Mouse (Mus musculus): ENCODE results near the gene Kcnj12. TPM values are rescaled to one million over a fixed set of nuclear protein-coding genes. Genes with fewer than 3 reads are reported as not detected.

Kcnj12 gene
- polyA plus RNA-seq, 1 experiment from 2014 or later = 1.1 TPM

DNA sequence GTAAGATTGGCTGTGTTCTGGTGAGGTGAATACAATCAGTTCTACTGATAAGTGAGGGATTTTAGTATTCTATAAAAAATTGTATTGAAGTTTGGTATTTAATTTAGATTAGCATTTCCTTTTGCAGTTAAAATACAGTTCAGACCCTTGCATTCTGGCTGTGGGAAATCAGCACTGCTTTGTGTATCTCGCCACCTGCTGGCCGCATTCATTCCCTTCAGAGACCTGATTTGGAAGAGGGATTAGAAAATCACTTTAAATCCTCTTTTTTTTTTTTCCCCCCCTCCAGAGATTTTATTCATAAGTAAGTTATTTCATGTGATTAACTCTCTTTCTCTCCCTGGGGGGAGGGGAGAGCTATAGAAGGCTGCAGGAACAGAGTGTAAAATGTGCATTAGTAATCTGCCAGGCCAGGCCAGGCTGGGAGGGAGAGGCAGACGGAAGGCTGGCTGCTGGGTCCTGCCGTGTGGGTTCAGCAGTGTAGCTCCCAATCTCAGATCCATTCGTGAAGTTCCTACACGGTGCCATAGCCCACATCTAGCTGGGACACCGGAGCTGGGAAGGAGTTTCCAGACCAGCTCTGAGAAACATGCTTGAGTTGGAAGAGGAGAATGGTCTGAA lies 69.4 kb downstream of the Kcnj12 start:
- no peak overlapping the region for H3K9ac ChIP-seq (ENCODE audit: low read depth, low read length)
- H3K27ac ChIP-seq (ENCODE audit: low read length) = no peak overlapping the region
- no peak overlapping the region for H3K4me3 ChIP-seq (ENCODE audit: low read length)
- no peak for ATAC-seq
- H3K4me1 ChIP-seq (ENCODE audit: control insufficient read depth, insufficient read depth, low read length) = no peaks in the 10 kb centered on the region
- no peaks in the 10 kb centered on the region for H3K27me3 ChIP-seq (replicated peaks; ENCODE audit: control insufficient read depth, insufficient read depth, low read length)
- no peak overlapping the region for H3K4me2 ChIP-seq (ENCODE audit: low read depth, low read length)
- WGBS = 17% methylated on average over 7 of the region's 7 CpGs
- no peaks in the 10 kb centered on the region for H3K9me3 ChIP-seq (ENCODE audit: control insufficient read depth, low read length)
- H3K36me3 ChIP-seq (ENCODE audit: control insufficient read depth, insufficient read depth, low read length) = no peaks in the 10 kb centered on the region

DNA sequence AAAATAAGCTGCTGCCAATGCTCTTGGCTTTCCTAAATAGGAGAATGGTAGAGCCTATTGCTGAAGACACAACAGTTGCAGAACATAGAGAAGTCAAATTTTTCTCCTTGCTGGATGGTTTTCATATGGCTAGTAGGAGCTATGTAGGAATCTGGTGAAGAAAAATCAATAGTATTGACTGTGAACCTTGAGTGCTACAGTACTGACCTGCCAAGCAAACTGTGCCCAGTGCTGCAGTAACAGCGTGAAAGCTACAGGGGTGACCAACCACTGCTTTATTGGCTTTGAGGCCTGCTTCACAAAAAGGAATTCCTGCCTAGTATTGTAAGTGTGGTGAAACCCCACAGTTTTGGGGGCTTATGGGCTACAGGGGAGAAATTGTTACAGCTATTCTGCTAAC lies 75.7 kb downstream of the Kcnj12 start:
- no peaks in the 10 kb centered on the region for H3K9me3 ChIP-seq (ENCODE audit: control insufficient read depth, low read length)
- no peak overlapping the region for H3K4me2 ChIP-seq (ENCODE audit: low read depth, low read length)
- H3K27ac ChIP-seq (ENCODE audit: low read length) = no peak overlapping the region
- no peak overlapping the region for H3K9ac ChIP-seq (ENCODE audit: low read depth, low read length)
- no peaks in the 10 kb centered on the region for H3K36me3 ChIP-seq (ENCODE audit: control insufficient read depth, insufficient read depth, low read length)
- no peaks in the 10 kb centered on the region for H3K4me1 ChIP-seq (ENCODE audit: control insufficient read depth, insufficient read depth, low read length)
- H3K4me3 ChIP-seq (ENCODE audit: low read length) = no peak overlapping the region
- H3K27me3 ChIP-seq (replicated peaks; ENCODE audit: control insufficient read depth, insufficient read depth, low read length) = no peaks in the 10 kb centered on the region
- WGBS = 48% methylated on average over 1 of the region's 1 CpGs
- ATAC-seq = no peak

DNA sequence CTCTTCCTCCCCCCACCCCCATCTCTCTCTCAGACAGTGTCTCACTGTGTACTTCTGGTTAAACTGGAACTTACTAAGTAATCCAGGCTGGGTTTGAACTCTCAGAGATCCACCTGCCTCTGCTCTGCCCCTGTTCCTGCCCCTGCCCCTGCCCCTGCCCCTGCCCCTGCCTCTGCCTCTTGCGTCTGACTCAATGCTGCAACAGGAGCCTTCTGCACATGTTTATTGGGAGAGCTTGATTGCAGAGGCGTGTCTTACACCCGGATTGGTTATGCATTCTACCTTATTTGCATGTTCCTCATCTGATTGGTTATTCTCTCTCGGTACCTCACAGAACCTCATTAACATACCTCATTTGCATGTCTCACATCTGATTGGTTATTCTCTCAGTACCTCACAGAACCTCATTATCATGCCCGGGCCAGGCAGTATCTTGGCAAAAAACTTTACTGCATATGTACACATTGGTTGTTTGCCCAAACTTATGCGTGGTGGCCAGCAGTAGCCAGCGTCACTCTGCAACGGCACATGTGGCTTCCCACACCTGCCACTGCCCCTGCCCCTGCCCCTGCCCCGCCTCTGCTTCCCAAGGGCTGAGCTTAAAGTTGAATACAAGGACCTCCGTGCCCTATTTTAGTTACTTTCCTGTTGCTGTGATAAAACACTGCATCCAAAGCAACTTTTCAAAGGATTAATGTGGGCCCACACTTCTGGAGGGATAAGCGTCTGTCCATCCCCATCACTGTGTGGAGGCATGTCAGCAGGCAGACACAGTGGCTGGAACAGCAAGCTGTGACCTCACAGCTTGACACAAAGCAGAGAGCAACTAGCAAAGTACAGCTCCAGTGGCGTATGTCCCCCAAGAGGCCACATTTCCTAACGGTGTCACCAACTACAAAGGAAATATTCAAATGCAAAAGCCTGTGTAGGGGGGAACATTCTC lies 80.3 kb downstream of the Kcnj12 start:
- Histone ChIP-seq H3K9me3 (ENCODE audit: control insufficient read depth, low read length) (no peaks in the 10 kb centered on the region), H3K4me3 (ENCODE audit: low read length) (no peak overlapping the region), H3K36me3 (ENCODE audit: control insufficient read depth, insufficient read depth, low read length) (no peaks in the 10 kb centered on the region), H3K4me2 (ENCODE audit: low read depth, low read length) (no peak overlapping the region), H3K9ac (ENCODE audit: low read depth, low read length) (no peak overlapping the region), H3K4me1 (ENCODE audit: control insufficient read depth, insufficient read depth, low read length) (peaks cover 3% of the 10 kb centered on the region; the same call in 1 of the 2 replicates), H3K27ac (ENCODE audit: low read length) (no peak overlapping the region), H3K27me3 (replicated peaks; ENCODE audit: control insufficient read depth, insufficient read depth, low read length) (no peaks in the 10 kb centered on the region)
- WGBS = 71% methylated on average over 12 of the region's 13 CpGs
- no peak for ATAC-seq

DNA sequence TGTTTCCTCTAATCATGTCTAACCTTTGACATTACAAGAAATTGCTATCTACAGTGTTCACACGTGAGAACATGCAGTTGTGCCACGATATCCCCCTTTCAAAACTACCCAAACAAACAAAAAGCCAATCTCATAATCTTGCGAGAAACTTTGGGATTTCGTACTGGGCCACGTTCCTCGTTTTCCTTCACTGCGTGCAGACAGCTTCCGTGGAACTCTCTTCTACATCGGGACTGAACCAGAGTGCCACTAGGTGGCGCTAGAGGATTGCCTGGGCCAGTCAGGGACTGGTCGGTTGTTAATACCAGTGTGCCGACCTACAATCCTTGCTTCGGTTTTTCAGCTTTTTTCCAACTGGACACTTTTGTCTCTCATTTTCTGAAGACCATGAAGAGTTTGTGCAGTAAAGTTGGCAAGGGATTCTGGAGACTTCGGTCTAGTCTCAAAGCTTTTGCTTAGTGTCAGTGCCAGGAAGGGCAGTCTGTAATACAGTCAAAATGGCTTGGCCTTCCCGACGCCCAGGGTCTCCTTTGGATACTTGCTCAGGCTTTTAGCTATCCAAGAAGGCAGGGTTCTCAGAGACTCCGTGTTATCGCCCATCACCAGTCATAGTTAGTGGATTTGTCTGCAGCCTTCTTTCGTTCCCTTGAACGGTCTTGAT lies 82.0 kb downstream of the Kcnj12 start:
- WGBS = 18% methylated on average over 20 of the region's 20 CpGs
- H3K27ac ChIP-seq (ENCODE audit: low read length) = no peak overlapping the region
- no peak overlapping the region for H3K4me3 ChIP-seq (ENCODE audit: low read length)
- no peaks in the 10 kb centered on the region for H3K9me3 ChIP-seq (ENCODE audit: control insufficient read depth, low read length)
- peak overlapping the region; percentile 26; the same call in 1 of the 2 replicates for H3K4me2 ChIP-seq (ENCODE audit: low read depth, low read length)
- H3K36me3 ChIP-seq (ENCODE audit: control insufficient read depth, insufficient read depth, low read length) = no peaks in the 10 kb centered on the region
- peaks cover 3% of the 10 kb centered on the region; the same call in 1 of the 2 replicates for H3K4me1 ChIP-seq (ENCODE audit: control insufficient read depth, insufficient read depth, low read length)
- H3K9ac ChIP-seq (ENCODE audit: low read depth, low read length) = 0 out of 2 replicates have a peak overlapping the region, but pooled peaks have one; percentile 33
- H3K27me3 ChIP-seq (replicated peaks; ENCODE audit: control insufficient read depth, insufficient read depth, low read length) = no peaks in the 10 kb centered on the region
- peak; percentile 92 for ATAC-seq

DNA sequence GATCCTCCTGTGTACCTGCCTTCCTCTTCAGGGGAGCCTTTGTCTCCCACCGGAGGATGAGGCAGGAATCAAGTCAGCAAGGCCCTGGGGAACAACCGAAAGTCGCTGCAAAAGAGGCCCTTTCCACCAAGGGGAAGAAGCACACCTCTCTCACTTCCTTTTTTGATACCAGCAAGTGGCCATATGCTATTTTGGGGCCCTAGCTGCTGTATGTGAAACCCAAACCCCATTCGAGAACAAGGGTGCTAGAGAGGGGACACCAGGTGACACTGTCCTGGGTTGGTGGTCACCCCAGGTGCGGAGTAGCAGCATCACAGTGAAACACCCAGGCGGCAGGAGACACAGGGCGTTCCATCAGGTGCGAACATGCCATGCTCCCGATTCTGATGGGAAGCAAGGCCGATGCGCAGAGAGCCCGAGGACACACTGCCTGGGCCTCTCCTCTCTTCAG lies 86.6 kb downstream of the Kcnj12 start:
- Histone ChIP-seq H3K27me3 (replicated peaks; ENCODE audit: control insufficient read depth, insufficient read depth, low read length) (no peaks in the 10 kb centered on the region), H3K4me3 (ENCODE audit: low read length) (no peak overlapping the region), H3K4me1 (ENCODE audit: control insufficient read depth, insufficient read depth, low read length) (peaks cover 1% of the 10 kb centered on the region; the same call in 1 of the 2 replicates), H3K4me2 (ENCODE audit: low read depth, low read length) (no peak overlapping the region), H3K9ac (ENCODE audit: low read depth, low read length) (no peak overlapping the region), H3K27ac (ENCODE audit: low read length) (no peak overlapping the region), H3K36me3 (ENCODE audit: control insufficient read depth, insufficient read depth, low read length) (no peaks in the 10 kb centered on the region), H3K9me3 (ENCODE audit: control insufficient read depth, low read length) (no peaks in the 10 kb centered on the region)
- WGBS = 91% methylated on average over 12 of the region's 12 CpGs
- ATAC-seq = no peak

DNA sequence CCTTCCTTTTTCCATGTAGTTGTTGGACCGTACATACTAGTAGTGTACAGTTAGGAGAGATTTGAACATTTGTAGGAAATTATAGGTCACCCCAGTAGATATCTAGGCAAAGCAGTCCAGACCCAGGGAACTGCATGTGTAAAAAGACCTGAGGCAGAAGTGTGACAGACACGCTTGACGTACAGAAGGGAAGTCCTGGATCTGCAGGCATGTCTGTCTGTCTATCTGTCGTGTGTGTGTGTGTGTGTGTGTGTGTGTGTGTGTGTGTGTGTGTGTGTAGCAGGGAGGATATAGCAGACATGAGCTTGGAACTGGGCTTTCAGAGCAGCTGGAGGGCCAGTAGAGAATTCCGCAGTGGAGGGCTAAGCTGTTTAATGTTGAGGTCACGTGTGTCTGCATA lies 87.3 kb downstream of the Kcnj12 start:
- Histone ChIP-seq H3K36me3 (ENCODE audit: control insufficient read depth, insufficient read depth, low read length) (no peaks in the 10 kb centered on the region), H3K9me3 (ENCODE audit: control insufficient read depth, low read length) (no peaks in the 10 kb centered on the region), H3K4me2 (ENCODE audit: low read depth, low read length) (no peak overlapping the region), H3K4me3 (ENCODE audit: low read length) (no peak overlapping the region), H3K9ac (ENCODE audit: low read depth, low read length) (no peak overlapping the region), H3K4me1 (ENCODE audit: control insufficient read depth, insufficient read depth, low read length) (no peaks in the 10 kb centered on the region), H3K27ac (ENCODE audit: low read length) (no peak overlapping the region), H3K27me3 (replicated peaks; ENCODE audit: control insufficient read depth, insufficient read depth, low read length) (no peaks in the 10 kb centered on the region)
- 81% methylated on average over 6 of the region's 6 CpGs for WGBS
- ATAC-seq = no peak

DNA sequence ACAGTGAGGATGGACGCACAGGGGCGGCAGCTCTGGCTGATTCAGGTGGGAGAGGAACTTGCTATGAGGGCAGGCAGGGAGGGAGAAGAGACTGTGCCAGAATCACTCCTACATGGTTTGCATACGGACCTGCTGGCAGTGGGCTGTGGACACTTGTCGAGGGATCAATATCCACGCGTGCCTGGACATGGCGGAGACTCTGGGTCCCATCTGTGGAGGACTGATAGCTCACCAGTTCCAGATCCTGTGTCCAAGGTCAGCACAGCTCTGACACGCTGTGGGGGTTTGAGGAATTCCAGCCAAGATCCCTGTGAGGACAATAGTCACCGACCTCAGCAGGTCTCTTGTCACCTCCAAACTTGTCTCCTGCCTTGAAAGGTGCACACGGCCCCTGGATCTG lies 87.7 kb downstream of the Kcnj12 start:
- Histone ChIP-seq H3K4me2 (ENCODE audit: low read depth, low read length) (no peak overlapping the region), H3K9me3 (ENCODE audit: control insufficient read depth, low read length) (no peaks in the 10 kb centered on the region), H3K36me3 (ENCODE audit: control insufficient read depth, insufficient read depth, low read length) (no peaks in the 10 kb centered on the region), H3K27me3 (replicated peaks; ENCODE audit: control insufficient read depth, insufficient read depth, low read length) (no peaks in the 10 kb centered on the region), H3K4me3 (ENCODE audit: low read length) (no peak overlapping the region), H3K9ac (ENCODE audit: low read depth, low read length) (no peak overlapping the region), H3K4me1 (ENCODE audit: control insufficient read depth, insufficient read depth, low read length) (no peaks in the 10 kb centered on the region), H3K27ac (ENCODE audit: low read length) (no peak overlapping the region)
- 70% methylated on average over 10 of the region's 10 CpGs for WGBS
- ATAC-seq = no peak

DNA sequence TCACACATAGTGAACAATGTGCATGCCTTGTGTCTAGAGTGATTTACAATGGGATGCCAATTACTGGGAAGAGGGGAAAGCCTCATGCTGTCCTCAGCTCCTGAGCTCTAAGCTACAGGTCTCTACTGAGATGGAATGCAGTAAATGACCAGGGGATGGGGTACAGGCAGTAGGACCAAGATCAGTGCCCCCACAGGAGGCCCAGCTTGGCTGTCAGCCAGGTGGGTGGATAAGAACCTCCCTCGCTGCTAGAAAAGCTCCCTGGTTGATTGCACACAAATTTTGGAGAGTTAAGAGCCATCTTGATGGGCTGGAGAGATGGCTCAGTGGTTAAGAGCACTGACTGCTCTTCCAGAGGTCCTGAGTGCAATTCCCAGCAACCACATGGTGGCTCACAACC lies 88.6 kb downstream of the Kcnj12 start:
- Histone ChIP-seq H3K36me3 (ENCODE audit: control insufficient read depth, insufficient read depth, low read length) (no peaks in the 10 kb centered on the region), H3K9me3 (ENCODE audit: control insufficient read depth, low read length) (no peaks in the 10 kb centered on the region), H3K4me1 (ENCODE audit: control insufficient read depth, insufficient read depth, low read length) (no peaks in the 10 kb centered on the region), H3K9ac (ENCODE audit: low read depth, low read length) (no peak overlapping the region), H3K4me3 (ENCODE audit: low read length) (no peak overlapping the region), H3K27ac (ENCODE audit: low read length) (no peak overlapping the region), H3K4me2 (ENCODE audit: low read depth, low read length) (no peak overlapping the region), H3K27me3 (replicated peaks; ENCODE audit: control insufficient read depth, insufficient read depth, low read length) (no peaks in the 10 kb centered on the region)
- ATAC-seq = no peak
- 26% methylated on average over 1 of the region's 1 CpGs for WGBS

DNA sequence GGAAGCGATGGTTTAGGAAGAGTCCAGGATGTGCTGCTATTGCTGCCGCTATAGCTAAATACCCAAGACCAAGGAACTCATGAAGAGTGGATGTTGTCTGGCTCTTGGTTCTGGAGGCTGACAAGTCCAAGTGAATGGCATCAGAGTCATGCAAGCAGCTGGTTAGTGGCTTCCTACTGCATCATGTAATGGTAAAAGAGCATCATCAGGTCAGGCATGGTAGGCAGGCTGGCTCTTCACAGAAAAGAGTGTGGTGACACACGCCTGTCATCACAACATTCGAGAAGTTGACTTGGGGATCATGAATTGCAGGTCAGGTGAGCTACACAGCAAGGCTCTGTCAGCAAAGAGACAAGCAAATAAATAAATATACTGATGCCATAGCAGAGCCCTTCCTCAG lies 89.1 kb downstream of the Kcnj12 start:
- Histone ChIP-seq H3K27me3 (replicated peaks; ENCODE audit: control insufficient read depth, insufficient read depth, low read length) (no peaks in the 10 kb centered on the region), H3K27ac (ENCODE audit: low read length) (no peak overlapping the region), H3K36me3 (ENCODE audit: control insufficient read depth, insufficient read depth, low read length) (no peaks in the 10 kb centered on the region), H3K9me3 (ENCODE audit: control insufficient read depth, low read length) (no peaks in the 10 kb centered on the region), H3K4me2 (ENCODE audit: low read depth, low read length) (no peak overlapping the region), H3K4me3 (ENCODE audit: low read length) (no peak overlapping the region), H3K9ac (ENCODE audit: low read depth, low read length) (no peak overlapping the region), H3K4me1 (ENCODE audit: control insufficient read depth, insufficient read depth, low read length) (no peaks in the 10 kb centered on the region)
- no peak for ATAC-seq
- WGBS = 92% methylated on average over 4 of the region's 4 CpGs

All from intestine, embryonic 16.5 days (tissue).